Mouse (Mus musculus): ENCODE data around the gene Ankef1.

The Ankef1 gene

GRCm38 (mm10) chr2:136600651-136601170, 99.0 kb downstream of the Ankef1 start:
- DNase-seq (ENCODE audit: low spot score) = no peak

- DNase-seq (ENCODE audit: low spot score) = no peak
Measured at GRCm38 (mm10) chr2:136601206-136601605, 99.5 kb downstream of the Ankef1 start.

All from lung, postnatal 25 days (tissue).